Mouse (Mus musculus): ENCODE measurements around the gene Tnni1.

GRCm38 (mm10) chr1:135767324-135767890, 11.8 kb upstream of the Tnni1 start:
- TF ChIP-seq CTCF (IDR thresholded peaks at IDR 0.05; ENCODE audit: extremely low read depth, insufficient read depth, insufficient read length, insufficient replicate concordance) (no peak), POLR2A (IDR thresholded peaks at IDR 0.05; ENCODE audit: low read depth, low read length) (no peak)
